Mouse (Mus musculus) ES-E14 (cell line): ENCODE data around the gene Hivep3. TPM values are rescaled to one million over a fixed set of nuclear protein-coding genes. Genes with fewer than 3 reads are reported as not detected.

ENCODE experiments used
- DNase-seq: peaks from one replicate; pipeline ENCODE4 v3.0.0-alpha.2; 2013; ENCODE audit warnings: low read depth, low spot score
- H3K27ac ChIP-seq: 2 replicates; pipeline ENCODE4 v1.5.1; 2012; ENCODE audit warnings: low read depth, mild to moderate bottlenecking, low read length, moderate library complexity, mixed read lengths; ENCODE audit not compliant: poor library complexity, insufficient read depth, severe bottlenecking
- H3K36me3 ChIP-seq: 2 replicates; pipeline ENCODE4 v1.6.1; 2012; ENCODE audit warnings: mild to moderate bottlenecking, low read length, moderate library complexity, mixed read lengths; ENCODE audit not compliant: control insufficient read depth, poor library complexity, insufficient read depth, severe bottlenecking
- H3K4me1 ChIP-seq, 2 experiments: fragments of 150-350 bp in 1 of 2; sonication (generic) in 1 of 2; 2 replicates each; pipeline ENCODE4 v1.6.1; 2012; ENCODE audit warnings: low read length in 2 of 2, mild to moderate bottlenecking in 1 of 2, mixed read lengths in 1 of 2; ENCODE audit not compliant: control insufficient read depth in 2 of 2, insufficient read depth in 2 of 2, poor library complexity in 1 of 2
- H3K4me3 ChIP-seq, 2 experiments: fragments of 150-350 bp in 1 of 2; sonication (generic) in 1 of 2; 2 replicates each; pipeline ENCODE4 v1.5.1; 2012; ENCODE audit warnings: low read length in 2 of 2, low read depth in 1 of 2, mild to moderate bottlenecking in 1 of 2, mixed read lengths in 1 of 2; ENCODE audit not compliant: insufficient read depth in 1 of 2, poor library complexity in 1 of 2, severe bottlenecking in 1 of 2
- H3K9ac ChIP-seq: 2 replicates; pipeline ENCODE4 v1.6.1; 2012; ENCODE audit warnings: low read depth, mild to moderate bottlenecking, low read length, mixed read lengths; ENCODE audit not compliant: poor library complexity, insufficient read depth, severe bottlenecking
- H3K9me3 ChIP-seq: fragments of 150-350 bp; sonication (generic); 2 replicates; pipeline ENCODE4 v1.6.1; 2012; ENCODE audit warnings: low read depth, mild to moderate bottlenecking, low read length; ENCODE audit not compliant: control insufficient read depth, insufficient read depth
- CHD2 ChIP-seq: IDR thresholded peaks from 2 replicates; pipeline ENCODE4 v1.6.1; 2014; ENCODE audit warnings: mild to moderate bottlenecking, low read depth, low read length, inconsistent platforms
- HCFC1 ChIP-seq: IDR thresholded peaks from 2 replicates; pipeline ENCODE4 v1.6.1; 2012; ENCODE audit warnings: low read length, inconsistent platforms, borderline replicate concordance; ENCODE audit not compliant: insufficient read depth
- MAFK ChIP-seq: IDR thresholded peaks from 2 replicates; pipeline ENCODE4 v1.6.1; 2014; ENCODE audit warnings: mild to moderate bottlenecking, low read depth, low read length, inconsistent platforms; ENCODE audit not compliant: insufficient read depth
- ZC3H11A ChIP-seq: IDR thresholded peaks from 2 replicates; pipeline ENCODE4 v1.6.1; 2012; ENCODE audit warnings: low read depth, mild to moderate bottlenecking, inconsistent platforms, low read length, borderline replicate concordance
- ZNF384 ChIP-seq: IDR thresholded peaks from 2 replicates; pipeline ENCODE4 v1.6.1; 2012; ENCODE audit warnings: low read depth, low read length, inconsistent platforms
- in situ Hi-C, 2 experiments: fragments of 600-800 bp; cut with MboI; formaldehyde crosslinking; loops; one replicate each; pipeline ENCODE4 v1.15.1; 2025; ENCODE audit warnings: low sequenced_read_pairs in 2 of 2, inconsistent platforms in 1 of 2; ENCODE audit not compliant: unreplicated experiment in 2 of 2
- total RNA-seq: library from RNA; depleted of rRNA; stranded (reverse); fragments of 300-350 nt; gene quantifications from 2 replicates; pipeline ENCODE4 v1.2.3, GENCODE M21; 2012; rRNA removed

The Hivep3 gene
- 1.4 TPM in 2 replicates for total RNA-seq

DNA sequence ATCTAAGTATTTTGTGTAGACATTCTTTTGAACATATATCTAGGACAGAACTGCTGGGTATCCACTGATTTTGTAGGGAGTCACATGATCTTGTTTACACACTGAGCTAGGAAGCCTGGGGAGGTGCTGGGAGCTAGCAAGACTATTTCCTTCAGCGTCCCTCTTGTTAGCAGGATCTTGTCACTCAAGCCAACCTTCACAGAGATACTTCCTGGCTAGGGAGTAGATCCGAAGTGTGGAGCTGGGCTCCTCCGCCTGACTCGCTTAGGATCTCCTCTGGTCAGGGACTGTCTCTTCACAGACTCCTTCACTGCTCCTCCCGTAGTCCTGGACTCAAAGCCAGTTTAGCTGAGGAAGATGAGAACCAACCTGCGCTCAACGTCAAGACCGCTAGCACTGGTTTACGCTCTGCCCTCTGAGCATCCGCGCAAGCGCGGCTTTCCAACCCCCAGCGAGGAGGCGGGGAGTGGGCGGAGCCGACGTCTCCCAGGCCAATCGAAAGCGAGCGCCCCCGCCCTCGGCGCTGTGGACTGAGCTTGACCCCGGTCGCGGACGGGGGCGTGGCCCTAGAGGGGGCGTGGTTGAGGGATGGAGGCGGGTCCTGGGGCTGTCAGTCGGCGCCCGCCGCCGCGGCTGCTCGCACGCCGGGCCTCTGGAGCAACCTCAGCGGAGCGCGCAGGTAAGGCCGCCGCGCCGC lies at the start of gene Hivep3:
Gene Hivep3, plus strand, starts transcription at position 601 of the 697 bp plus-strand sequence.
- Histone ChIP-seq H3K9ac (peak within 1 kb of the TSS; percentile 64), H3K36me3 (no peaks in the 10 kb centered on the region), H3K9me3 (no peaks in the 10 kb centered on the region), H3K4me1 (no peaks in the 10 kb centered on the region), H3K27ac (no peak within 1 kb of the TSS), H3K4me3 (peak within 1 kb of the TSS; percentile 86 to 89)
- peak; percentile 96 for DNase-seq
- in situ Hi-C loops, result no loop called here
- no peak for TF ChIP-seq ZNF384
- no peak for TF ChIP-seq MAFK
- TF ChIP-seq CHD2, result no peak
- no peak for TF ChIP-seq HCFC1
- TF ChIP-seq ZC3H11A, result no peak

DNA sequence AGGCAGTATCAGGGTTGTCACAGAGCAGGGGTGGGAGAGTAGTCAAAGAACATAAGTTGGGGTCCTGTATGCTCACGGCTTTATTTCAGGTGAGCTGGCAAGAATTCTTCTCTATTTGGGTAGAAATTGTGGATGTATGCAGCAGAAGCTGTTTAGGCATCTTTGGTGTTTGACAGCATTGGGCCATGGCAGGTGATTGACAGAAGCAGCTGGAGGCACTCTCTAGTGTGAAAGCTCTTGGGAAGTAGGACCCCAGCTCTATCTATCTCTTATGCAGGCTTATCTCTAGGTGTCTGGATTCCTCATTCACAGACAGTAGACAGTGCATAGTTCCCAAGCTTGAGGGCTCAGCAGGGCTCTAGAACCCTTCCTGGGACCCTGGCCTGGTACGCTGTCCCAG lies 47.8 kb upstream of the Hivep3 start:
- H3K9me3 ChIP-seq, result no peaks in the 10 kb centered on the region
- TF ChIP-seq ZC3H11A, result no peak
- no peak for TF ChIP-seq CHD2
- TF ChIP-seq ZNF384, result no peak
- TF ChIP-seq MAFK, result no peak
- TF ChIP-seq HCFC1, result no peak
- in situ Hi-C loops, result no loop called here
- no peak for DNase-seq
- no peak overlapping the region for H3K9ac ChIP-seq
- no peak overlapping the region for H3K27ac ChIP-seq
- H3K4me1 ChIP-seq, result peaks cover 0 to 5% of the 10 kb centered on the region in 2 experiments; a peak in 1 of 4 replicates
- H3K4me3 ChIP-seq, result no peak overlapping the region
- H3K36me3 ChIP-seq, result no peaks in the 10 kb centered on the region

DNA sequence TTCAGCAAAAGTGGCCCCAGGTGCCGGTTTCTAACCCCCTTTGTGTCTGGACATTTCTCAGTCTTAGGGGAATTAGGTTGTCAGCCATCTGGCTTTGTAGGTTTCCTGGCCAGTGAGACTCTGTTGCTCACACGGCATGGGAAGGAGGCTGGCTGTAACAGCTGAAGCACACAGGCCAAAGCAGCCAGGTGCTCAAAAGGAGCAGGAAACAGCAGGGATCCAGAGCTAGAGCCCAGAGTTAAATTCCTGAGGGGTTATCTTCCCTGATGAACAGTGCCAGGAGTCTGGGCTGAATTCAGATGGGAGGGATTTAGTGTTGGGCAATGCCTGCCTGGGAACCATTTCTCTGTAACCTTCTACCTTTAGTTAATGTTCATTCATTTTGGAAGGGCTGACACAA lies 35.2 kb upstream of the Hivep3 start:
- TF ChIP-seq ZC3H11A, result no peak
- no peak for TF ChIP-seq MAFK
- TF ChIP-seq ZNF384, result no peak
- no peak for TF ChIP-seq CHD2
- TF ChIP-seq HCFC1, result no peak
- in situ Hi-C loops, result no loop called here
- no peaks in the 10 kb centered on the region for H3K36me3 ChIP-seq
- no peak overlapping the region for H3K27ac ChIP-seq
- DNase-seq, result no peak
- H3K4me1 ChIP-seq, result no peaks in the 10 kb centered on the region
- no peaks in the 10 kb centered on the region for H3K9me3 ChIP-seq
- H3K4me3 ChIP-seq, result no peak overlapping the region
- no peak overlapping the region for H3K9ac ChIP-seq

DNA sequence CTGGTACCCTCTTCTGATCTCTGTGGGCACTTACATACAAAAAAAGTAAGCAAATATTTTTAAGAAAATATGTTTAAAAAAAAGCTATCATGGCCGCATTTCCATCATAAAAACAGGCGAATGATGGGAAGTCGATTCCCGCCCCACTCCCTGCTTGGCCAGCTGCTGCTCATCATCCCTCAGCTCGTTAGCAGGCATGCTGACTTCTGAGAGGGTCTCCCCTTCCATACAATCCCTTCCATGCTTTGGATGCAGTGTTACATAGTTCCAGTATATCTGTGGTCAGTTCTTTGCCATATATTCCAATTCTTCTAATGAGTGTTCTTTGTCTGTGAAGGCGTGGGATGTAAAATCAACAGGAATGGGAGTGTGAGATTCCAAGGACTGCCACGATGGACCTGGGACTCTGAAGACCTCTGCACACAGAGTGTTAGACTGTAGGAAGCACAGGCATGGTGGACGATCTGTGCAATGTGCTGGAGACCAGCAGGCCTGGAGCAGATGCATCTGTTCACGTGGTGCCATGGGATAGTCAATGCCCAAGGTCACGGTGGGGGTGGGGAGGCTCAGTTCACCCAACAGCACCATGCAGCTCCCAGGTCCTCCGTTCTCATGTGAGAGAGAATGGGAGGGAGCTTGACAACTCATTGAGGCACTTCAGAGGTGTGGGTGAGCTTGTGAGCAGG lies 32.2 kb upstream of the Hivep3 start:
- in situ Hi-C loops, result no loop called here
- Histone ChIP-seq H3K36me3 (no peaks in the 10 kb centered on the region), H3K9me3 (no peaks in the 10 kb centered on the region), H3K4me1 (no peaks in the 10 kb centered on the region), H3K4me3 (no peak overlapping the region), H3K27ac (no peak overlapping the region), H3K9ac (no peak overlapping the region)
- DNase-seq, result no peak
- TF ChIP-seq CHD2, result no peak
- no peak for TF ChIP-seq ZNF384
- no peak for TF ChIP-seq MAFK
- TF ChIP-seq ZC3H11A, result no peak
- no peak for TF ChIP-seq HCFC1
